Mouse (Mus musculus) bone marrow, adult 2 months (tissue): ENCODE results near the gene Fbxw8. TPM values are rescaled to one million over a fixed set of nuclear protein-coding genes. Genes with fewer than 3 reads are reported as not detected.

Experiments
- H3K27ac ChIP-seq: fragments of 200-500 bp; 2 replicates; pipeline ENCODE4 v1.5.1; 2012; ENCODE audit warnings: low read depth, mild to moderate bottlenecking, control low read depth, inconsistent platforms, low read length; ENCODE audit not compliant: control insufficient read depth, poor library complexity, insufficient read depth
- H3K4me1 ChIP-seq: fragments of 200-500 bp; 2 replicates; pipeline ENCODE4 v1.6.1; 2011; ENCODE audit warnings: low read length; ENCODE audit not compliant: control insufficient read depth, insufficient read depth
- H3K4me3 ChIP-seq: fragments of 200-500 bp; replicated peaks from 2 replicates; pipeline ENCODE3; 2011; ENCODE audit warnings: mild to moderate bottlenecking, low read depth, low read length, control low read depth; ENCODE audit not compliant: control insufficient read depth
- CTCF ChIP-seq: fragments of 200-500 bp; IDR thresholded peaks from 2 replicates; pipeline ENCODE4 v1.5.1; 2011; ENCODE audit warnings: low read length, control low read depth; ENCODE audit not compliant: control insufficient read depth, insufficient read depth
- POLR2A ChIP-seq: fragments of 200-500 bp; IDR thresholded peaks from 2 replicates; pipeline ENCODE4 v1.6.1; 2011; ENCODE audit warnings: low read depth, mild to moderate bottlenecking, control low read depth, low read length, borderline replicate concordance; ENCODE audit not compliant: control insufficient read depth
- WGBS: fragments of 180-500 bp; shearing (Covaris S2); methylation state at CpG from one replicate; pipeline ENCODE4 v1.1.7; 2018; 5-methylcytosine and 5-hydroxymethylcytosine counted together
- polyA plus RNA-seq: library from polyadenylated mRNA; stranded (reverse); fragments of >200 nt; gene quantifications from 2 replicates; pipeline ENCODE4 v1.2.4, GENCODE M21; 2011; ENCODE audit warnings: low replicate concordance; ENCODE audit not compliant: missing spikeins, insufficient read depth, insufficient read length

Gene Fbxw8
- polyA plus RNA-seq, 1 experiment: 7.5 TPM

GRCm38 (mm10) chr5:118081374-118081949 is 73.8 kb downstream of the Fbxw8 start:
- 62% methylated on average over 9 of the region's 9 CpGs for WGBS
- Histone ChIP-seq H3K4me1 (peaks cover 10% of the 10 kb centered on the region), H3K27ac (no peak overlapping the region), H3K4me3 (no peak overlapping the region)
- no peak for TF ChIP-seq CTCF
- no peak for TF ChIP-seq POLR2A

- WGBS: 71% methylated on average over 11 of the region's 11 CpGs
- Histone ChIP-seq H3K27ac (no peak overlapping the region), H3K4me3 (no peak overlapping the region), H3K4me1 (peaks cover 10% of the 10 kb centered on the region)
- TF ChIP-seq CTCF (no peak), POLR2A (no peak)
These were observed 75.4 kb downstream of the Fbxw8 start for GRCm38 (mm10) chr5:118079839-118080250.

- 87% methylated on average over 6 of the region's 6 CpGs for WGBS
- Histone ChIP-seq H3K4me3 (no peak overlapping the region), H3K4me1 (peaks cover 8% of the 10 kb centered on the region), H3K27ac (no peak overlapping the region)
- TF ChIP-seq CTCF (no peak), POLR2A (no peak)
These were observed 75.9 kb downstream of the Fbxw8 start for GRCm38 (mm10) chr5:118079354-118079753.

GRCm38 (mm10) chr5:118078550-118078949 is 76.7 kb downstream of the Fbxw8 start:
- TF ChIP-seq CTCF: no peak
- no peak for TF ChIP-seq POLR2A
- Histone ChIP-seq H3K4me3 (no peak overlapping the region), H3K27ac (no peak overlapping the region), H3K4me1 (peaks cover 8% of the 10 kb centered on the region)
- 84% methylated on average over 6 of the region's 6 CpGs for WGBS

- peaks cover 5% of the 10 kb centered on the region for H3K4me1 ChIP-seq
- TF ChIP-seq CTCF (no peak), POLR2A (no peak)
- 85% methylated on average over 15 of the region's 15 CpGs for WGBS
- no peak overlapping the region for H3K4me3 ChIP-seq
- no peak overlapping the region for H3K27ac ChIP-seq
These were observed 78.3 kb downstream of the Fbxw8 start for GRCm38 (mm10) chr5:118076721-118077592.

- WGBS: 90% methylated on average over 15 of the region's 15 CpGs
- H3K4me1 ChIP-seq: no peaks in the 10 kb centered on the region
- H3K4me3 ChIP-seq: no peak overlapping the region
- no peak for TF ChIP-seq POLR2A
- TF ChIP-seq CTCF: no peak
- no peak overlapping the region for H3K27ac ChIP-seq
These were observed 82.0 kb downstream of the Fbxw8 start for GRCm38 (mm10) chr5:118073213-118073773.

GRCm38 (mm10) chr5:118071766-118072165 is 83.5 kb downstream of the Fbxw8 start:
- no peak overlapping the region for H3K4me3 ChIP-seq
- H3K4me1 ChIP-seq: no peaks in the 10 kb centered on the region
- TF ChIP-seq CTCF (no peak), POLR2A (no peak)
- no peak overlapping the region for H3K27ac ChIP-seq
- 83% methylated on average over 5 of the region's 5 CpGs for WGBS

GRCm38 (mm10) chr5:118069315-118069714 is 85.9 kb downstream of the Fbxw8 start:
- Histone ChIP-seq H3K4me3 (no peak overlapping the region), H3K27ac (no peak overlapping the region), H3K4me1 (no peaks in the 10 kb centered on the region)
- TF ChIP-seq POLR2A: no peak
- TF ChIP-seq CTCF: peak; percentile 95
- 41% methylated on average over 9 of the region's 9 CpGs for WGBS
